Mouse (Mus musculus) forebrain, embryonic 14.5 days (tissue): ENCODE measurements around the gene Pla2g4e. TPM values are rescaled to one million over a fixed set of nuclear protein-coding genes. Genes with fewer than 3 reads are reported as not detected.

Source experiments
- ATAC-seq: fragments of 200-750 bp; cut with Nextera tagmentation; 2 replicates; pipeline ENCODE4 v1.8.0; 2017; ENCODE audit warnings: mild to moderate bottlenecking, moderate library complexity
- DNase-seq: peaks from one replicate; pipeline ENCODE4 v3.0.0-alpha.2; 2015; ENCODE audit warnings: low spot score
- H3K27ac ChIP-seq: fragments of 300-500 bp; sonication (generic); 2 replicates; pipeline ENCODE4 v1.5.1; 2014; ENCODE audit warnings: low read depth, mild to moderate bottlenecking, control low read depth, low read length, moderate library complexity
- H3K27me3 ChIP-seq: fragments of 300-500 bp; sonication (generic); replicated peaks from 2 replicates; pipeline ENCODE4 v1.6.1; 2014; ENCODE audit warnings: low read length, control low read depth, mixed read lengths; ENCODE audit not compliant: control insufficient read depth, insufficient read depth
- H3K36me3 ChIP-seq: fragments of 300-500 bp; sonication (generic); 2 replicates; pipeline ENCODE4 v1.6.1; 2014; ENCODE audit warnings: low read length, control low read depth; ENCODE audit not compliant: control insufficient read depth, insufficient read depth
- H3K4me1 ChIP-seq: fragments of 300-500 bp; sonication (generic); 2 replicates; pipeline ENCODE4 v1.6.1; 2014; ENCODE audit warnings: antibody characterized with exemption, low read length, control low read depth; ENCODE audit not compliant: control insufficient read depth, insufficient read depth
- H3K4me2 ChIP-seq: fragments of 300-500 bp; sonication (generic); 2 replicates; pipeline ENCODE4 v1.6.1; 2014; ENCODE audit warnings: mild to moderate bottlenecking, control low read depth, low read length
- H3K4me3 ChIP-seq: fragments of 300-500 bp; sonication (generic); 2 replicates; pipeline ENCODE4 v1.5.1; 2014; ENCODE audit warnings: low read depth, low read length, control low read depth
- H3K9ac ChIP-seq: fragments of 300-500 bp; sonication (generic); 2 replicates; pipeline ENCODE4 v1.6.1; 2014; ENCODE audit warnings: mild to moderate bottlenecking, low read length, control low read depth, moderate library complexity
- H3K9me3 ChIP-seq: fragments of 300-500 bp; sonication (generic); replicated peaks from 2 replicates; pipeline ENCODE4 v1.6.1; 2016; ENCODE audit warnings: low read length, control low read depth, mixed read lengths; ENCODE audit not compliant: control insufficient read depth
- WGBS: fragments of 180-500 bp; shearing (Covaris S2); extraction: QIAGEN DNeasy Blood & Tissue Kit; methylation state at CpG from one replicate; pipeline ENCODE4 v1.1.7; 2014; 5-methylcytosine and 5-hydroxymethylcytosine counted together
- polyA plus RNA-seq: library from polyadenylated mRNA; unstranded; fragments of >200 nt; fragmentation: Nextera tagmentation; extraction: Ambion mirVana; gene quantifications from 2 replicates; pipeline ENCODE4 v1.2.1, GENCODE M21; 2014

The Pla2g4e gene
- polyA plus RNA-seq = 1.1 and 1.7 TPM in 2 replicates

- no peaks in the 10 kb centered on the region for H3K9me3 ChIP-seq
- ATAC-seq (peak; percentile 86), DNase-seq (peak; percentile 67)
- H3K4me2 ChIP-seq = peak within 1 kb of the TSS; percentile 63
- no peaks in the 10 kb centered on the region for H3K4me1 ChIP-seq
- peak within 1 kb of the TSS; percentile 63 for H3K9ac ChIP-seq
- H3K4me3 ChIP-seq = peak within 1 kb of the TSS; percentile 38
- no peaks in the 10 kb centered on the region for H3K27me3 ChIP-seq
- 3% methylated on average over 27 of the region's 27 CpGs for WGBS
- no peak within 1 kb of the TSS for H3K27ac ChIP-seq
- no peaks in the 10 kb centered on the region for H3K36me3 ChIP-seq
Observed at GRCm38 (mm10) chr2:120244679-120245420, at the start of gene Pla2g4e. TSS of gene Pla2g4e (minus strand) at chr2:120245335.

DNA sequence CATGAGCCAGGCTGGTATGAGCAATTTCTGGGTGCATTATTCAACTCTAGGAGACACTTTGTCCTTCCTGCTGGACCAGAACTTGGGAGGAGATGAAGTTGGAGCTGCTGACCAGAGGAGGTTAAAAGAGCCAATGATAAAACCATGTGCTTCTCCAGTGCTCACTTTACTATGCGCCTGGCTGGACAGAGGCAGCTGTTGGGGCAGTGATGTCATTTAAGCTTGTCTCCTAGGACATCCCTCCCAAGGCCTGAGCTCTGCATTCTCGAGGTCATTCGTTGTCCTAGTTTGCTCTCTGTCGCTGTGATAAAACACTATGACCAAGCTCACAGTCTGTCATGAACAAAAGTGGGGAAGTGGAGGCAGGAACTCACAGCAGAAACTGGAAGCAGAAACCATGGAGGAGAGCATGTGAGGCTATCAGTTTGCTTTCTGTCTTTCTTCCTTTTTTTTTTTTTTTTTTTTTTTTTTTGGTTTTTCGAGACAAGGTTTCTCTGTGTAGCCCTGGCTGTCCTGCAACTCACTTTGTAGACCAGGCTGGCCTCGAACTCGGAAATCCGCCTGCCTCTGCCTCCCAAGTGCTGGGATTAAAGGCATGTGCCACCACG lies 46.4 kb upstream of the Pla2g4e start:
- DNase-seq (no peak), ATAC-seq (no peak)
- no peak overlapping the region for H3K9ac ChIP-seq
- H3K27me3 ChIP-seq = no peaks in the 10 kb centered on the region
- H3K4me2 ChIP-seq = no peak overlapping the region
- no peaks in the 10 kb centered on the region for H3K36me3 ChIP-seq
- H3K4me1 ChIP-seq = no peaks in the 10 kb centered on the region
- H3K27ac ChIP-seq = no peak overlapping the region
- no peaks in the 10 kb centered on the region for H3K9me3 ChIP-seq
- WGBS = 89% methylated on average over 9 of the region's 9 CpGs
- no peak overlapping the region for H3K4me3 ChIP-seq

DNA sequence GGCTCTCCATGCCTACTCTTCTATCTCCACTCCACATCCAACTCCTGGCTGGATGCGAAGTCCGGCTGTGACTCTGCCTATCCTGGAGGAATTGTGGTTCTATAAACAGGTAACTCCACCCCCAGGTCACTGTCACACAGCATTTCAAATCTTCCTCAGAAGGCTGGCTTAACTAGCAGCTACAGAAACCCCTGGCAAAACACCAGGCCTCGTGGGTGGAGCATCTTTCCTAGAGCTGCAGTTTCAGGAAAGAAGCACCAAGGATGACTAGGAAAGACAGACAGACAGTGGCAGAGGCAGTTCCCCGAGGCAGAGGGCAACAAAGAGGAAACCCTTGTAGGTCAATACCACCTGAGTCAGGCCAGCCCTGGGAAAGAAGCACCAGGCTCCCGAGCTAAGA lies 43.9 kb upstream of the Pla2g4e start, which contains the start of gene Pla2g4d:
Pla2g4d (minus strand) TSS at position 203 of the 400 bp plus-strand sequence.
- Histone ChIP-seq H3K36me3 (no peaks in the 10 kb centered on the region), H3K9me3 (no peaks in the 10 kb centered on the region), H3K27me3 (no peaks in the 10 kb centered on the region), H3K9ac (no peak within 1 kb of the TSS), H3K27ac (no peak within 1 kb of the TSS), H3K4me2 (no peak within 1 kb of the TSS), H3K4me3 (no peak within 1 kb of the TSS), H3K4me1 (no peaks in the 10 kb centered on the region)
- WGBS = 64% methylated on average over 5 of the region's 5 CpGs
- ATAC-seq (no peak), DNase-seq (no peak)

DNA sequence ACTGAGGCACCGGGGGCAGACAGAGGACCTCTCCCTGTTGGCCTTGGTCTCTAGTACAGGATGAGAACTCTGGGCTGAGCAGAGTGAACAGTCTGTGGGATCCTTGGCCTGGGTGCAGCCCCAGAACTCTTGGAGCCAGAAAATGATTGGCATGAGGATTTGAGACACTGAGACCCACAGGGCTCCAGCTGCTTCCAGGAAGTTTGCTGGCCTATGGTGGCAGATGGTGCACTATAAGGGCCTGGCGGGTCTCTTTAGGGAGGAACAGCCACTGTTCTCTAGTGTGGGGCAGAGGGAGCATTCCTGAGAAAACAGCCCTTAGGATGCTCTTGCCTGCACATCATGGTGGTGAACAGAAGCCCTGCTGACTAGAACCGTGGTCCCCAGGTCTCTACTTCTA lies 43.3 kb upstream of the Pla2g4e start:
- no peaks in the 10 kb centered on the region for H3K9me3 ChIP-seq
- no peaks in the 10 kb centered on the region for H3K4me1 ChIP-seq
- H3K36me3 ChIP-seq = no peaks in the 10 kb centered on the region
- no peak overlapping the region for H3K9ac ChIP-seq
- no peak overlapping the region for H3K4me2 ChIP-seq
- H3K27me3 ChIP-seq = no peaks in the 10 kb centered on the region
- no peak for ATAC-seq
- H3K4me3 ChIP-seq = no peak overlapping the region
- 87% methylated on average over 3 of the region's 3 CpGs for WGBS
- H3K27ac ChIP-seq = no peak overlapping the region
- no peak for DNase-seq

- H3K27me3 ChIP-seq = no peaks in the 10 kb centered on the region
- H3K4me1 ChIP-seq = no peaks in the 10 kb centered on the region
- no peak overlapping the region for H3K27ac ChIP-seq
- H3K4me2 ChIP-seq = no peak overlapping the region
- no peak overlapping the region for H3K4me3 ChIP-seq
- no peak for ATAC-seq
- no peak overlapping the region for H3K9ac ChIP-seq
- no peaks in the 10 kb centered on the region for H3K36me3 ChIP-seq
- H3K9me3 ChIP-seq = no peaks in the 10 kb centered on the region
- 85% methylated on average over 4 of the region's 4 CpGs for WGBS
- no peak for DNase-seq
Observed at GRCm38 (mm10) chr2:120285639-120286038, 40.5 kb upstream of the Pla2g4e start.

- H3K9me3 ChIP-seq = no peaks in the 10 kb centered on the region
- H3K27me3 ChIP-seq = no peaks in the 10 kb centered on the region
- DNase-seq (no peak), ATAC-seq (no peak)
- H3K4me2 ChIP-seq = no peak overlapping the region
- H3K27ac ChIP-seq = no peak overlapping the region
- H3K4me3 ChIP-seq = no peak overlapping the region
- H3K4me1 ChIP-seq = no peaks in the 10 kb centered on the region
- no peaks in the 10 kb centered on the region for H3K36me3 ChIP-seq
- H3K9ac ChIP-seq = no peak overlapping the region
Observed at GRCm38 (mm10) chr2:120284705-120285104, 39.6 kb upstream of the Pla2g4e start.

- DNase-seq = no peak
- H3K9ac ChIP-seq = no peak overlapping the region
- no peak overlapping the region for H3K4me2 ChIP-seq
- H3K27ac ChIP-seq = no peak overlapping the region
- H3K27me3 ChIP-seq = no peaks in the 10 kb centered on the region
- H3K4me3 ChIP-seq = no peak overlapping the region
- no peaks in the 10 kb centered on the region for H3K36me3 ChIP-seq
- ATAC-seq = no peak
- H3K9me3 ChIP-seq = no peaks in the 10 kb centered on the region
- H3K4me1 ChIP-seq = no peaks in the 10 kb centered on the region
- 84% methylated on average over 5 of the region's 5 CpGs for WGBS
Observed at GRCm38 (mm10) chr2:120284094-120284493, 39.0 kb upstream of the Pla2g4e start.

GRCm38 (mm10) chr2:120283550-120283949 lies 38.4 kb upstream of the Pla2g4e start:
- Histone ChIP-seq H3K27me3 (no peaks in the 10 kb centered on the region), H3K27ac (no peak overlapping the region), H3K4me1 (no peaks in the 10 kb centered on the region), H3K36me3 (no peaks in the 10 kb centered on the region), H3K4me2 (no peak overlapping the region), H3K4me3 (no peak overlapping the region), H3K9me3 (no peaks in the 10 kb centered on the region), H3K9ac (no peak overlapping the region)
- DNase-seq (no peak), ATAC-seq (no peak)
- 65% methylated on average over 6 of the region's 6 CpGs for WGBS

DNA sequence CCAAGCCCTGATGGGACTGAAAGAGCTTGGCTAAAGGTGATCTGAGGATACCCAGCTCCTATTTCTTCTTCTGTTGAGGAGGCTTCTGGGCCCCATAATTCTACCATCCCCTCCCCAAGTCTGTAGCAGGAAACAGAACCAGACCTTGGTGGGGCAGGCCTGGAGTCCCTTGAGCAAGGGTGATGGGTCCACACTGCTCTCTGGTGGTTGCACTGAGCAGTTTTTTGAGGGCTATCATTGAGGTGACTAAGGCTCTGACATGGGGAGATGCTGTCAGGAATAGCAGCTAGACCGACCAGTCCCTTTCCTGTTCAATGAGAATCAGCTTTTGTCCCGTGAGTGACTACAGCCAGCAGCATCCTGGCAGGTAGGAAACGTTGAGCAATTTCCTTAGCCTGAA lies 36.1 kb upstream of the Pla2g4e start:
- no peak for ATAC-seq
- WGBS = 56% methylated on average over 3 of the region's 3 CpGs

More for the DNA sequence above, 36.1 kb upstream of the Pla2g4e start:
- Histone ChIP-seq H3K9me3 (no peaks in the 10 kb centered on the region), H3K9ac (no peak overlapping the region), H3K4me1 (no peaks in the 10 kb centered on the region), H3K36me3 (no peaks in the 10 kb centered on the region), H3K27ac (no peak overlapping the region), H3K27me3 (no peaks in the 10 kb centered on the region), H3K4me2 (no peak overlapping the region), H3K4me3 (no peak overlapping the region)
- DNase-seq = no peak
